Mouse (Mus musculus): ENCODE results near the gene Kif17. TPM values are rescaled to one million over a fixed set of nuclear protein-coding genes. Genes with fewer than 3 reads are reported as not detected.

The Kif17 gene
- 10 to 100 TPM; 16.7 to 18.0 TPM for total RNA-seq (2021)
- long read RNA-seq, experiment 1, partial matches to known transcripts, result 4 of 28 reads
- long read RNA-seq, experiment 1, other reads (novel, unspliced or antisense), result 24 of 28 reads
- long read RNA-seq, experiment 2, partial matches to known transcripts, result 4 of 23 reads
- long read RNA-seq, experiment 2, other reads (novel, unspliced or antisense), result 18 of 23 reads

- intact Hi-C loops (cut with DNase I), result no loop called here
- DNase-seq (ENCODE audit: low spot score in 2 of 2), result peak; percentile 91 to 92
These were observed at the start of gene Kif17, which contains the start of gene Sh2d5 for GRCm38 (mm10) chr4:138250088-138250960. Gene Kif17 (plus strand): TSS chr4:138250435. Gene Sh2d5 (plus strand): TSS chr4:138250403.

GRCm38 (mm10) chr4:138200769-138201168 is 49.5 kb upstream of the Kif17 start:
- DNase-seq (ENCODE audit: low spot score in 2 of 2), result no peak
- intact Hi-C loops (cut with DNase I), result no loop called here

- DNase-seq (ENCODE audit: low spot score in 2 of 2), result no peak
- intact Hi-C loops (cut with DNase I), result no loop called here
These were observed 48.5 kb upstream of the Kif17 start for GRCm38 (mm10) chr4:138201696-138202095.

- intact Hi-C loops (cut with DNase I), result loop anchor here (10.0 kb wide), 1 partner anchor 245 kb away; no protein-coding TSS in a partner anchor
- DNase-seq (ENCODE audit: low spot score in 2 of 2), result no peak
These were observed 40.1 kb upstream of the Kif17 start for GRCm38 (mm10) chr4:138210116-138210515.

GRCm38 (mm10) chr4:138213861-138214260 is 36.4 kb upstream of the Kif17 start:
- intact Hi-C loops (cut with DNase I), result loop anchor here (10.0 kb wide), 1 partner anchor 249 kb away; no protein-coding TSS in a partner anchor
- DNase-seq (ENCODE audit: low spot score in 2 of 2), result no peak

- intact Hi-C loops (cut with DNase I), result loop anchor here (10.0 kb wide), 1 partner anchor 251 kb away; no protein-coding TSS in a partner anchor
- peak in 1 of 2 experiments; percentile 29 for DNase-seq (ENCODE audit: low spot score in 2 of 2)
These were observed 34.5 kb upstream of the Kif17 start for GRCm38 (mm10) chr4:138215671-138216199.

GRCm38 (mm10) chr4:138216200-138216890 is 33.9 kb upstream of the Kif17 start, which contains the start of gene Hp1bp3:
Gene Hp1bp3 (plus strand): TSS chr4:138216296.
- intact Hi-C loops (cut with DNase I), result loop anchor here (10.0 kb wide), 1 partner anchor 252 kb away; no protein-coding TSS in a partner anchor
- DNase-seq (ENCODE audit: low spot score in 2 of 2), result peak; percentile 75

GRCm38 (mm10) chr4:138216891-138217392 is 33.3 kb upstream of the Kif17 start:
- DNase-seq (ENCODE audit: low spot score in 2 of 2), result peak; percentile 98 to 99
- intact Hi-C loops (cut with DNase I), result loop anchor here (10.0 kb wide), 1 partner anchor 252 kb away; no protein-coding TSS in a partner anchor

GRCm38 (mm10) chr4:138217441-138217840 is 32.8 kb upstream of the Kif17 start:
- no peak for DNase-seq (ENCODE audit: low spot score in 2 of 2)
- intact Hi-C loops (cut with DNase I), result loop anchor here (10.0 kb wide), 1 partner anchor 253 kb away; no protein-coding TSS in a partner anchor

- intact Hi-C loops (cut with DNase I), result loop anchor here (10.0 kb wide), 1 partner anchor 253 kb away; no protein-coding TSS in a partner anchor
These were observed 32.1 kb upstream of the Kif17 start for GRCm38 (mm10) chr4:138217951-138218685.

GRCm38 (mm10) chr4:138219331-138219730 is 30.9 kb upstream of the Kif17 start:
- intact Hi-C loops (cut with DNase I), result loop anchor here (10.0 kb wide), 1 partner anchor 255 kb away; no protein-coding TSS in a partner anchor
- no peak for DNase-seq (ENCODE audit: low spot score in 2 of 2)

More at GRCm38 (mm10) chr4:138217951-138218685, 32.1 kb upstream of the Kif17 start:
- DNase-seq (ENCODE audit: low spot score in 2 of 2), result no peak

GRCm38 (mm10) chr4:138220761-138221160 is 29.5 kb upstream of the Kif17 start:
- intact Hi-C loops (cut with DNase I), result no loop called here
- DNase-seq (ENCODE audit: low spot score in 2 of 2), result no peak

- no peak for DNase-seq (ENCODE audit: low spot score in 2 of 2)
- intact Hi-C loops (cut with DNase I), result no loop called here
These were observed 28.8 kb upstream of the Kif17 start for GRCm38 (mm10) chr4:138221406-138221805.

- intact Hi-C loops (cut with DNase I), result no loop called here
These were observed 27.8 kb upstream of the Kif17 start for GRCm38 (mm10) chr4:138222396-138222795.

GRCm38 (mm10) chr4:138223623-138224022 is 26.6 kb upstream of the Kif17 start:
- DNase-seq (ENCODE audit: low spot score in 2 of 2), result no peak

More at GRCm38 (mm10) chr4:138222396-138222795, 27.8 kb upstream of the Kif17 start:
- DNase-seq (ENCODE audit: low spot score in 2 of 2), result no peak

GRCm38 (mm10) chr4:138246756-138247665 is 3.2 kb upstream of the Kif17 start:
- intact Hi-C loops (cut with DNase I), result no loop called here
- DNase-seq (ENCODE audit: low spot score in 2 of 2), result peak; percentile 82 to 93

More at GRCm38 (mm10) chr4:138223623-138224022, 26.6 kb upstream of the Kif17 start:
- intact Hi-C loops (cut with DNase I), result no loop called here

- DNase-seq (ENCODE audit: low spot score in 2 of 2), result peak; percentile 39 to 70
- intact Hi-C loops (cut with DNase I), result no loop called here
These were observed 1.6 kb downstream of the Kif17 start for GRCm38 (mm10) chr4:138251819-138252218.
